Mouse (Mus musculus) heart, postnatal 36 days (tissue): Measurements from ENCODE around the gene Col4a2. TPM values are rescaled to one million over a fixed set of nuclear protein-coding genes. Genes with fewer than 3 reads are reported as not detected.

Experiments used
- DNase-seq, 2 experiments: peaks; one replicate each; pipeline ENCODE4 v3.0.0; 2021 to 2022
- intact Hi-C: fragments of 180-260 bp; cut with DNase I; formaldehyde crosslinking; loops from one replicate; pipeline ENCODE4 v1.15.1; 2025
- total RNA-seq, 2 experiments: library from RNA; stranded (reverse); gene quantifications; 2 replicates each; pipeline ENCODE4 v1.2.3; 2021

Gene Col4a2
- total RNA-seq, 2 experiments from 2014 or later, result 228 to 282 TPM

- no peak for DNase-seq
- intact Hi-C loops, result no loop called here
Observed at GRCm38 (mm10) chr8:11352514-11352913, 39.9 kb downstream of the Col4a2 start.

DNA sequence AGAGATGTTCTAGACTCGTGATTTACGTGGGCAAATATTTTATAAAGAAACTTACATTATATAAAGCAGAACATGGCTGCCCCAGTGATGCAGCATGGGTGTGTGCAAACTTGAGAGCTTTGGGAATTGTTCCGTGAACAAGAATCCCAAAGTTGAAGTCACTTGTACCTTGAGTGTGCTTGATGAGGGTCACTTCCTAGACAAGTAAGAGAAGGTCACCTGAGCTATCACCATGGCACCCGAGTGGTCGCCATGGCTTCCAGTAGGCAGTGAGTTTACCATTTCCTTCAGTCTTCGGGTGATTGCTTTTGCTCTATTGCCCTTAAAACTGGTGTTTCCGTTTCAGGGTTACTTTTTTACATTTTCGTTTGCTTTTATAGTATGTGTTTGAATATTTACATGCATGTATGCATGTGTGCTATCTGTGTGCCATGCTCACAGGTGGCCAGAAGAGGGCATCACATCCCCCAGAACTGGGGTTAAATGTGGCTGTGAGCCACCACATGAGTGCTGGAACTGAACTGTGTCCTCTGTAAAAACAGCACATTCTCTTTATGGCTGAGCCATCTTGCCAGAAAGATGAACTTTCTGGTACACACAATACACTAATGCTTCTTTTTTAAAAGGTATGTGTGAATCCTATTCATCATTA, 42.3 kb downstream of the Col4a2 start:
- DNase-seq, result no peak
- intact Hi-C loops, result no loop called here

- DNase-seq, result no peak
Observed at GRCm38 (mm10) chr8:11355900-11356299, 43.3 kb downstream of the Col4a2 start.

DNA sequence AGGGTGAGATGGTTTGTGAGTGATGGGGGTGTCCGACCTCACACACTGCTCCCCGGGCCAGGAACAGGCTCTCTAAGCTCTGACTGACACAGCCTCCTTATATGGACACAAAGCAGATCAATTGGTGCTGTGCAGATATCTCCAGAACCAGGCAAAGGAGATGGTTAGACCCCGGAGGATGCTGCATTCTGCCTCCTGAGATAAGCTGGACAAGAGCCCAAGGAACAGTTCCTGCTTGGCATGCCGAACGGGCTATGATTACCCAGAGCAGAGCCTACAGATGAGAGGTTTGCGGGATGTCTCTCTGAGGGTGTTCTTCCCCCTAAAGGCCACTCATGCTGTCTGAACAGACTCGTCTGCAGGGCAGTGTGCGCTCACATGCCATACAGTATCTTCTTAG, 44.2 kb downstream of the Col4a2 start:
- intact Hi-C loops, result no loop called here
- no peak for DNase-seq

More at GRCm38 (mm10) chr8:11355900-11356299, 43.3 kb downstream of the Col4a2 start:
- intact Hi-C loops, result no loop called here

- DNase-seq, result no peak
- intact Hi-C loops, result no loop called here
Observed at GRCm38 (mm10) chr8:11357921-11358436, 45.4 kb downstream of the Col4a2 start.

- intact Hi-C loops, result no loop called here
- no peak for DNase-seq
Observed at GRCm38 (mm10) chr8:11359846-11360245, 47.2 kb downstream of the Col4a2 start.

DNA sequence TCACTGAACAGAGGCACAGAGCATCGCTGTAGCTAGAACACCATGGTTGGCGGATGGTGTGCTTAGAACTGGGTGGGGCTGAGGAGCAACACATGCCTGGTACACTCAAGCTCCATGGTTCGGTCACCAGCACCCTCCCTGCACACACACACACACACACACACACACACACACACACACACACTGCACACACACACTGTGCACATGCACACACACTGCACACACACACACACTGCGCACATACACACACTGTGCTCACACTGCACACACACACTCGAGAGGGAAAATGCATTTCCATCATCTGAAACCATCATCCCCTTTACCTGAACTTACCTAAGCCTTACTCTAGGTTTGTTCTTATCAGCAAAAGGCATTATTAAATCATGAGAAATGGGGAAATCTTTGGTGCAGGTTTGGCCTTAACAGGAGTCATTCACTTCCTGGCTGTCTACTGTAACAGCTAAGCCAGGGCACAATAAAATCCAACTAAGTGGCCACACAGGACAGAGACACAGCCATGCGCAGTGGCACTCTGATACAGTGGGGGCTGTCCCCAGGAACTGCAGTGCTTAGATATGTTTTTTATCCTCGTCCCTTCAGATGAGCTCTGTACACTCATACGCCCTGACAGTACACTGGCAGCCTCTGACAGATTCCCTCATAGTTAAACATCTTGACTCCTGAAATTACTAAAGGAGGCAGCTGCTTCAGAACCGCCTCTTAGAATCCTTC, 49.1 kb downstream of the Col4a2 start:
- no peak for DNase-seq
- intact Hi-C loops, result no loop called here

GRCm38 (mm10) chr8:11362278-11363214, 49.9 kb downstream of the Col4a2 start:
- DNase-seq, result no peak
- intact Hi-C loops, result no loop called here

DNA sequence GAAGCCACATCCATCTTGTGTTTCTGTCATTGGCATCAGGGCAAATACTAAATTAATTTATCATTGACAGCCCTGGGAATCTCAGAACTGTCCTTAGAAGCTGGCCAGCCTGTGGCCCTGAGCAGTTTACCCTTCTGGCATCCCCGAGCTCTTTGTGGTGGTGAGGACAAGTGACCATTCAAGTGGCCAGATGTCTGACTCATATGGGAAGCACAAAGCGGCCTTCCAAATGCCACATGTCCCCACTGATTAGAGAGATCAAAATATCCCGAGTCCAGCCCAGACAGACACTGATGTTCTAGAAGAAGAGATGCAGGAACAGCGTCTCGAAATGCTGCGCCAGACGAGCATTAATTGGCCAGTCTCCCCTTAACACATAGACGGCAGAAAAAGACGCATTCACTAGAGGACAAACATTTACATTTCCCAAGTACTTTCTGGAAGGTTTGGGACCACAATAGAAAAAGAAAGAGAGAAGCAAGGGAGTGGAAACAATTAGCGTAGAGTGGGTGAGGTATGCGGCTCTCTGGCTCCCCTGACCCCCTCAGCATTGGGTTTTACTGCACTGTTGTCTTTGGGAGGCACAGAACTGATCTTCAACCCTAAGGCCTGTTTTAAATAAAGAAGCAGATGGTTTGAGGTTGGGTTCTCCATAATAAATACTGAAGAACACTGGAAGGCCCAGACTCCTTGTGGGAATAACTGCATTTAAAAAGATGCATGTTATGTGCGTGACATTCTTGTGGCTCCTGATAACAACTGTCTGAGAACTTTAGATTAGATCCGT, 50.9 kb downstream of the Col4a2 start:
- intact Hi-C loops, result no loop called here
- DNase-seq, result no peak

GRCm38 (mm10) chr8:11366251-11366650, 53.6 kb downstream of the Col4a2 start:
- intact Hi-C loops, result loop anchor here (2.0 kb wide), 1 partner anchor 27 kb away; no protein-coding TSS in a partner anchor
- no peak for DNase-seq

GRCm38 (mm10) chr8:11366741-11367140, 54.1 kb downstream of the Col4a2 start:
- intact Hi-C loops, result loop anchor here (2.0 kb wide), 1 partner anchor 28 kb away; no protein-coding TSS in a partner anchor
- no peak for DNase-seq

DNA sequence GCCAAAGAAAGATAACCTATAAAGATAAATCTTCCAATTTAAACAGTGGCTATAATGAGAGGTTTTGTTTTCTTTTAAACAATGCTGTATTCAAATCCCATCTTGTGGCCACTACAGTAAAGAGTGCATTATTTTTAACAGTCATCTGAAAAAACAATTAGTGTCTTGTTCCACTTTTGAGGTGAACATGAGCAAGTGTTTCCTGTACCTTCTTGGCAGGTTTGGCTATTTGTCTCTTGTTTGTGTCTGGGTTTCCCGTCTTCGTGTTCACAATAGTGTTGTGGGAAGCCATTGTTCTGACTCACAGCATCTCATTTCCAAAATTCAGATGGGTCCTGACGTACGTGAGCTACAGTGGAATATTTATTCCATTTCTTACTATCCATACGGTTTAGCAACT, 55.1 kb downstream of the Col4a2 start:
- no peak for DNase-seq
- intact Hi-C loops, result loop anchor here (2.0 kb wide), 1 partner anchor 29 kb away; no protein-coding TSS in a partner anchor

DNA sequence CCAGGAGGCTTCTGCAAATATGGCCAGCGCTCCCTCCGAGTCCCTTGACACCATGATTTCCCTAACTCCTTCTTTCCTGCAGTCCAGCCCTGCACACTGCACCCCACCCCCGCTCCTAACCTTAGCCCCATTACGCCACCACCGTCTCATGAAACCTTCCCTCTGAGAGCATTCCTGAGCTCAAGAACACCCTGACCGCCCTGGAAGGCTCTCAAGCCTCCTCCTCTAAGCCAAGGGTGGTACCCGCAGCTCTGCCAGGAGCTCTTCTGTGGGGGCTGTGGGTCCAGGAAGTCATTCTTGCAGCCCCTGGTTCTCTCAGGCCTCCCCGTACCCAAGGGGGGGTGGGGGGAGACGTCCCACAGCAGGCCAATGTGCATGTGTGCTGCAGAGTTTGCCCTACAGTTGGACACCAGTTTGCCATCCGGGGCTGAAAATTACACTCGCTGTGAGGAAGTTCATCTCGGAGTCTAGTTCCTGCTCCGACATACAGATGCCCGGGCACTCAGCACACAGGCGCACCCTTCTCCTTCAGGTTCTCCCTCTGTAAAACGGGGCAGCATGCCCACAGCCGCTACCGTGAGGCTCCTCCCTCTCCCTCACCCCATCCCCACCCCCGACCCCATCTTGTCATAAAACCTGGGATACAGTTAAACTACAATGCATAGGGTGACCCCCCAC, 57.1 kb downstream of the Col4a2 start:
- no peak for DNase-seq
- intact Hi-C loops, result no loop called here

GRCm38 (mm10) chr8:11371347-11371746, 58.7 kb downstream of the Col4a2 start:
- intact Hi-C loops, result no loop called here
- DNase-seq, result no peak

GRCm38 (mm10) chr8:11372080-11372479, 59.5 kb downstream of the Col4a2 start:
- intact Hi-C loops, result no loop called here
- no peak for DNase-seq

GRCm38 (mm10) chr8:11373643-11374325, 61.2 kb downstream of the Col4a2 start:
- intact Hi-C loops, result no loop called here
- DNase-seq, result no peak

GRCm38 (mm10) chr8:11374326-11375076, 61.9 kb downstream of the Col4a2 start:
- intact Hi-C loops, result no loop called here

More at GRCm38 (mm10) chr8:11374326-11375076, 61.9 kb downstream of the Col4a2 start:
- DNase-seq, result no peak
